Mouse (Mus musculus) embryonic fibroblast, embryonic 13.5 days (primary cell): Measurements from ENCODE around the gene Olfr954. TPM values are rescaled to one million over a fixed set of nuclear protein-coding genes. Genes with fewer than 3 reads are reported as not detected.

Experiments
- H3K27ac ChIP-seq: 2 replicates; pipeline ENCODE4 v1.5.1; 2012; ENCODE audit warnings: low read length, control low read depth, inconsistent platforms; ENCODE audit not compliant: insufficient read depth
- H3K4me1 ChIP-seq: 2 replicates; pipeline ENCODE4 v1.6.1; 2011; ENCODE audit warnings: low read length; ENCODE audit not compliant: control insufficient read depth, insufficient read depth
- H3K4me3 ChIP-seq: 2 replicates; pipeline ENCODE4 v1.5.1; 2011; ENCODE audit warnings: mild to moderate bottlenecking, control low read depth, low read length; ENCODE audit not compliant: insufficient read depth
- CTCF ChIP-seq: IDR thresholded peaks from 2 replicates; pipeline ENCODE4 v1.5.1; 2011; ENCODE audit warnings: mild to moderate bottlenecking, control low read depth, low read length, moderate library complexity, borderline replicate concordance; ENCODE audit not compliant: insufficient read depth
- POLR2A ChIP-seq: IDR thresholded peaks from 2 replicates; pipeline ENCODE4 v1.6.1; 2011; ENCODE audit warnings: low read depth, mild to moderate bottlenecking, control low read depth, low read length, moderate library complexity
- polyA plus RNA-seq: library from polyadenylated mRNA; stranded (reverse); fragments of >200 nt; gene quantifications from 2 replicates; pipeline ENCODE4 v1.2.4, GENCODE M21; 2011; ENCODE audit warnings: low read depth; ENCODE audit not compliant: missing spikeins, insufficient read length

The Olfr954 gene
- polyA plus RNA-seq: not detected in 2 replicates

DNA sequence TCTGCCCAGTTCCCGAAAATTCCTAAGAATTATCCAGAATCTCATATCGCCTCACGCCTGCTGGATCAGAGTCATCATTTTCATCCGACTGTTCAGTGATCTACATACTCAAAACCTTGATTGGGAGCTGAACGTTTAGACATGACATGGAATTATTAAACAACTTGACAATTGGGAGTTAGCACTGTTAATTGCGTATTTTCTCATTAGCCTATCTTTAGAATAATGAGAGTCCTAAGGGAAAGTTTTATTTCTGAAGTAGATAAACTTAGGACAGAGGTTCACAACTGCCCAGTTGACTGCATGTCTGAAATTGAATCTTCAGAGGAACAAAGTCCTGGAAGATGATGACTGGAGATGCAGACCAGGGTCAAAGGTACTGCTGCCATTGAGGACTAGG is at the start of gene Olfr954:
TSS of gene Olfr954 (plus strand) at position 301 of the 400 bp plus-strand sequence.
- no peak for TF ChIP-seq CTCF
- no peak for TF ChIP-seq POLR2A
- Histone ChIP-seq H3K4me3 (no peak within 1 kb of the TSS), H3K27ac (no peak within 1 kb of the TSS), H3K4me1 (no peaks in the 10 kb centered on the region)

DNA sequence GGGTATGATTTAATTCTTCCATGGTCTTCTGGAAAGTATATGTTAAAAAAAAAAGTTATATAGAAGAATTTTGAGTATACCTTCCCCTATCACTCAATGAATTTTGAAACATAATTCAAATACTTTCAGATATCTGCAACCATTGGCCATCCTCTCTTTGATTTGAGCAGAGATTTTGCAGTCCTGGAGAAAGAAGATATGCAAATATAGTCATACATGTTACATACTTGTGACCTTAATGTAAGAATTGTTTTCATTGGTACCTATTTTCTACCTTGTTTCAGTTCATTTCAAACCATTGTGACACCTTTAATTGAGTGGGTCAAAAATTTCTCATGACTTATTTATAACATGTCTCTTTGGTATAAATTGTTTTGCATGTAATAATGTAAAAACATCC is 29.5 kb upstream of the Olfr954 start, which contains the start of gene Olfr952:
TSS of gene Olfr952 (minus strand) at position 101 of the 400 bp plus-strand sequence.
- Histone ChIP-seq H3K27ac (no peak within 1 kb of the TSS), H3K4me1 (no peaks in the 10 kb centered on the region), H3K4me3 (no peak within 1 kb of the TSS)
- TF ChIP-seq POLR2A (no peak), CTCF (no peak)

DNA sequence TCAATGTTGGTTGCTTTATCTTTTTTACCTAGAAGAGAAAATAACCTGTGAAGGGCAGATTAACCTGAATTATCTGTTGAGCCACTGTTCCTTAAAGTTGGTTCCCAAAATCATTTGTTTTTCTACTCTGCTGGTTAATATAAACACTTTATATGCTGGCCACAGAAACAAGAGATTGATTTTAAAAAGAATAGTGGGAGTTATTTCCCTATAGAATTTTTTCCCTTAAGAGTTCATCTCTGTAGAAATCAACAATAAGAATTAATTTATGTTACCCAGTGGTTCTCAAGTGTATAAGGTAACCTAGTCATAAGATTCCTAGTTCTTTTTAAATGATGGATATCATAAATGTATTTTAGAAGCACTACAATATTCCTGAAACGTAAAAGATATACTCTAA is 15.3 kb downstream of the Olfr954 start, which contains the start of gene Olfr955:
TSS of gene Olfr955 (minus strand) at position 101 of the 400 bp plus-strand sequence.
- no peak within 1 kb of the TSS for H3K4me3 ChIP-seq
- TF ChIP-seq CTCF (no peak), POLR2A (no peak)

DNA sequence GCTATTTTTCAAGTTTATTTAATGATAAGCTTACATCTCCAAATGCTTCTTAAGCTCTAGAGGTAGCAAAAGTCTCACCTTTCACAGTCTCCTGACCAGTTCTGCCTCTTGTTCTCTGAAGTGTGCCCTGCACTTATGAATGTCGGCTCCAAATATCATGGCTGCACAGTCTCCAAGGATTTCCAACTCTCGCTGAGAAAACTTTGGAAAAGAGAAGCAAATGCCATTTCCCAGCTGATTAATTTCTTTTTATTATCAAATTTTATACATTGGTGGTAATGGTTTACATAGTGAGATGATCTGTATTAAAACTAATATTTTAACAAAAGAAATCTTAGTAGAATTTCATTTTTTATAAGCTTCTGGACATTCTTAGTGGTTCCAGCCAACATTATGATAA is 37.4 kb downstream of the Olfr954 start, which contains the start of gene Olfr44:
TSS of gene Olfr44 (minus strand) at position 101 of the 400 bp plus-strand sequence.
- no peak within 1 kb of the TSS for H3K27ac ChIP-seq
- H3K4me1 ChIP-seq: no peaks in the 10 kb centered on the region
- H3K4me3 ChIP-seq: no peak within 1 kb of the TSS
- no peak for TF ChIP-seq POLR2A
- no peak for TF ChIP-seq CTCF

More for the DNA sequence above, 15.3 kb downstream of the Olfr954 start, which contains the start of gene Olfr955:
- H3K27ac ChIP-seq: no peak within 1 kb of the TSS
- H3K4me1 ChIP-seq: no peaks in the 10 kb centered on the region

DNA sequence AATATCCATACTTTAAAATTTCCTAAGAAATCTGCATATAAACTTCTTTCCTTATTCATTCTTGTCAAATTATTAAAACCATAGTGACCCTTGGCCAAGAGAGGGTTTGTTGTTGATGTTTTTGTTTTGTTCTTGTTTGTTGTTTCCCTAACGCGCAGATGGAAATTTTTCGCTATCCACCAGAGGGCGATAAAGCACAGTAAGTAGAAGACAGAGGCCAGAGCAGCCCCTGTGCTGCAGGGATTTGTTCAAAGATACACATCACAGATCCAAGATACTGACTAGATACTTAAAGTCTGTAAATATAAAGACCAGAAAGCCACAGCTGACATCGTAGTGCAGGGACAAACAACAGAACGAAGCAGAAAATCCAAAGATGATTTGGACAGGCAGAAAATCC is 52.5 kb downstream of the Olfr954 start:
- Histone ChIP-seq H3K4me1 (no peaks in the 10 kb centered on the region), H3K27ac (no peak overlapping the region), H3K4me3 (no peak overlapping the region)
- TF ChIP-seq CTCF: no peak
- no peak for TF ChIP-seq POLR2A

DNA sequence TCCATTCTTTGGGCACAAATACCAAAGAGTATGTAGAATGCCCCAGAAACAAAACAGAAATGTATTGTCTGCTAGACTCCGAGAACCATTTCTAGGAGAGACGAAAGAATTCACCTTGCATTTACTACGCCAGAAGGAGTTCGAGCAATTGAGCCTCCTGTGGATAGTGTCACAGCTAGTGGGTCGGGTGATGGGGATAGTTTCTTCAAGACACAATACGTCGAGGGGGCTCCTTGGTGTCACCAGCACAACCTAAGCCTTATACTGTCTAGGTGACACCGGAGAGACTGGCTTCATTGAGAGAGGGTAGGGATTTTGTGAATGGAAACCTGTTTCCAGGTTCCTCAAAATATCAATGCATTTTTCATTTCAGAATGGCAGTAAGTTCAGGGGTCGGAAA is 52.9 kb downstream of the Olfr954 start:
- Histone ChIP-seq H3K4me3 (no peak overlapping the region), H3K27ac (no peak overlapping the region), H3K4me1 (no peaks in the 10 kb centered on the region)
- no peak for TF ChIP-seq CTCF
- TF ChIP-seq POLR2A: no peak

Other genes with a start within 250 kb of the Olfr954 start
- gene Olfr1537, start 206.7 kb upstream of the Olfr954 start, polyA plus RNA-seq: not detected in 2 replicates
- gene Olfr945, start 179.9 kb upstream of the Olfr954 start, polyA plus RNA-seq: not detected in 2 replicates
- gene Olfr948, start 130.7 kb upstream of the Olfr954 start, polyA plus RNA-seq: not detected in 2 replicates
- not detected in 2 replicates for gene Olfr951, start 69.3 kb upstream of the Olfr954 start, polyA plus RNA-seq
- gene Olfr952, start 29.6 kb upstream of the Olfr954 start, polyA plus RNA-seq: not detected in 2 replicates
- gene Olfr955, start 15.2 kb downstream of the Olfr954 start, polyA plus RNA-seq: not detected in 2 replicates
- not detected in 2 replicates for gene Olfr44, start 37.3 kb downstream of the Olfr954 start, polyA plus RNA-seq
- gene Olfr957, start 59.1 kb downstream of the Olfr954 start, polyA plus RNA-seq: not detected in 2 replicates
- gene Olfr958, start 97.4 kb downstream of the Olfr954 start, polyA plus RNA-seq: not detected in 2 replicates
- gene Olfr959, start 118.9 kb downstream of the Olfr954 start, polyA plus RNA-seq: not detected in 2 replicates
- gene AW551984, start 147.7 kb downstream of the Olfr954 start, polyA plus RNA-seq: 27.0 and 64.8 TPM in 2 replicates
- not detected in 2 replicates for gene Olfr148, start 154.0 kb downstream of the Olfr954 start, polyA plus RNA-seq
- not detected in 2 replicates for gene Olfr960, start 164.7 kb downstream of the Olfr954 start, polyA plus RNA-seq
- not detected in 2 replicates for gene Olfr961, start 188.4 kb downstream of the Olfr954 start, polyA plus RNA-seq
- not detected in 2 replicates for gene Olfr963, start 210.5 kb downstream of the Olfr954 start, polyA plus RNA-seq